Mouse (Mus musculus) E14TG2a.4 (cell line): ENCODE data around the gene Atp2b2.

Experiments
- CTCF ChIP-seq: conservative IDR thresholded peaks from 2 replicates; pipeline ENCODE4 v1.5.1; 2014; ENCODE audit warnings: low read length
- NANOG ChIP-seq: IDR thresholded peaks from 2 replicates; pipeline ENCODE4 v1.6.1; 2014; ENCODE audit warnings: borderline replicate concordance, low read length, mixed read lengths

DNA sequence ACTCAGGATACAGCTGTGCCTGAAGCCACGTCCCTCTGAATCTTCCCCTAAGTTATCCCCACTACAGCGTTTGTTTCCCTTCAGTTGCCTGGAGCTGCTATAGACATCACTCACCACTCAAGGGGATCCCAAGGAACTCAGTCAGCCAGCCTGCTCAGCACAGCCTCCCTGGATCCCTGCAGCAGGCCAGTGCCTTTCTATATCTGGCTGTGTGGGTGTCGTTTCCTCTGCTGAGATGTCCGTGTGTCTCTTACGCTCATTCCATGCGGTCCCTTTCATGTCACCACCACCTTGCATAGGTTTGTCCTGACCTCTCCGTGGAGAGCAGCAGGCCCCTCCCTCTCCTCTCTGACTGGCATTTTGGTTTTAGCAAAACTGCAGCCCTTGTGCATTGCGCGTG lies 171.6 kb downstream of the Atp2b2 start:
- TF ChIP-seq CTCF (no peak), NANOG (no peak)
